Mouse (Mus musculus): Measurements from ENCODE around the gene Syt12. TPM values are rescaled to one million over a fixed set of nuclear protein-coding genes. Genes with fewer than 3 reads are reported as not detected.

The Syt12 gene
- 33.8 TPM for polyA plus RNA-seq (2015; fragmentation: Illumina TruSeq; extraction: RNeasy Lipid Tissue Mini Kit (QIAGEN cat#74804); ENCODE audit: low read depth, low replicate concordance)

GRCm38 (mm10) chr19:4477345-4478189 lies at the start of gene Syt12:
TSS of gene Syt12 (minus strand) at chr19:4477447.

DNA sequence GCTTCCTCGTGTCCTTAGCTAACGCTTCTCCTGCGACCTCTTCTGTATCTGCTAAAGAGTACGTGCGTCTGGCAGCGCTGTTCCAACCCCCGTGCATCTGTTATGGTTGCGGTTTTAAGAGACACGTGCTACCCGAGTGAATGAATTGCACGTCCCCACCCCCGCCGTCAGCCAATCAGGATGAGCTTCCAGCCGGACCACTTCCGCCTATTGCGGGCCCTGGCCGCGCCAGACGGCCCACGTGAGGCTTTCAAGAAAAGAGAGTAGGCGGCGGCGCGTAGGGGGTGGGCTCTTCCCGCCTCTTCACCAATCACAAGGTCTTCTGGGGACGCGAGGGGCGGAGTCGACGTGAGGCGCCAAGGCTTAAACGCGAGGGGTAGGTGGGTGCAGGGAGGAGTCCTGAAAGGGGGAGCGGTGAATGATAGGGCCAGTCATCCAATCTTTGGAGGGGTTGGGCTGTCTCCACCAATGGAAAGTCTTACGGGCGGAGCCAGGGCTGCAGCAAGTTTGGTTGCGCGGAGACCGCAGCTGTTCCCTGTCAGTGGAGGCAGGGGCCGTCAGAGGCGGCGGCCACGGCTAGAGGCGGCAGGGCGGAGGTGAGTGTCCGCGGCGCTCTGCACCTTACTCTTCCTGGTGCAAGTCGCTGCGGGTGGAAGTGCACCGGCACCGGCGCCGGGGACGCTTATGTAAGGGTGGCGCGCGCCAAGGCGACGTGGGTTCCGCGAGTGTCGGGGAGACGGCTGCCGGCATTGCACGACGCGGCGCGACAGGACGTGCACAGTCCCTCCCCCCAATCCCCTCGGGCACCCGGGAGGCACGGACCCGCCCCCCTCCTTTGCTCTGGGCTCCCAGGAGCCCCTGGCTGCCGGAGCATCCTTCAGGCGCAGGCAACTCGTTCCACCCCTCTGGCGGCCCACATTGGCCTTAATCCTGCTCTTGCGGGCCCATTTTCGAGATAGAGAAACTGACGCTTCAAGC lies 33.0 kb upstream of the Syt12 start, which contains the start of gene Pcx:
Gene Pcx (plus strand): TSS at position 487 of the 978 bp plus-strand sequence.

GRCm38 (mm10) chr19:4498062-4498933 lies 21.1 kb upstream of the Syt12 start, which contains the start of gene 2010003K11Rik:
TSS of gene 2010003K11Rik (minus strand) at chr19:4498583.

GRCm38 (mm10) chr19:4439161-4439801 lies 38.0 kb downstream of the Syt12 start, which contains the start of gene Rhod:
TSS of gene Rhod (minus strand) at chr19:4439432.

DNA sequence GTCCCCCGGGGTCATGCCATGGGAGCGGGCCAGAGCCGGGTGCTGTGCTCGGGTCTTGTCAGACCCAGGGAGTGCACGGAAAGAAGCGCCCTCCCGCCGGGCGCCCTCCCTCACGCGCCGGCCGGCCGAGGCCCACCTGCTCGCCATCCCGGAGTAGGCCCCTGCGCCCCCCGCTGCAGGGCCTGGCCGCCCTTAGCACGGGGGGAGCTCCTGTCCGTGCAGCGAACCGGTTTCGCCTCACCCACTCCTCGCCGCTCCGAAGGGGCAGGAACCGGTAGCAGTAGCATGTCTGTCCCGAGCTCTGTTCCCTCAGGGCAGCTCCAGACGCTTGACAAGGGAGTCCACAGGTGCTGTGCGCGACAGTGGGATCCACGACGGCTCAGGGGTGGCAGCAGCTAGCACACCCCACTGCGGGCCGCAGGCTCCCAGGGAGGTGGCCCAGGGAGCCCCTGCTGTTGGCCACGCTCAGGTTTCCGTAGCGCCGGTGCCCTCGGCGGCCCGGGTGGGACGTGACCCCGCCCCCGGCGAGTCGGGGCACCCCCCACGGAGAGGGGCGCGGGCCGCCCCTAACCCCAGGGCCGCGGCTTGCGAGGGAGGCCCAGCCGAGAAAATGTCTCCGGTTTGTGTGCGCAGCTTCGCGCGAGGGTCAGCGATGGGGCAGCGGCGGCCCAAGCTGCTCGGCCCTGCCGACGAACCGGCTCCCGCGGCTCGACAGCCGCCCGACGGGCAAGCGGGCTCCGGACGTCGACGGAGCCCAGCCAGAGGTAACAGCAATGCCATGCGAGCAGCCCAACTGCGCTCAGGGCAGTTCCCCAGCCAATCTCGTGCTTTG lies 79.2 kb downstream of the Syt12 start, which contains the start of gene Kdm2a:
Gene Kdm2a (minus strand): TSS at position 488 of the 832 bp plus-strand sequence.

Other genes with a start within 250 kb of the Syt12 start
- gene Pold4, start 245.5 kb downstream of the Syt12 start, polyA plus RNA-seq (2015; fragmentation: Illumina TruSeq; extraction: RNeasy Lipid Tissue Mini Kit (QIAGEN cat#74804); ENCODE audit: low read depth, low replicate concordance), result 29.6 TPM
- 58.5 TPM for gene Ssh3, start 208.3 kb downstream of the Syt12 start, polyA plus RNA-seq (2015; fragmentation: Illumina TruSeq; extraction: RNeasy Lipid Tissue Mini Kit (QIAGEN cat#74804); ENCODE audit: low read depth, low replicate concordance)
- 55.6 TPM for gene Ankrd13d, start 194.3 kb downstream of the Syt12 start, polyA plus RNA-seq (2015; fragmentation: Illumina TruSeq; extraction: RNeasy Lipid Tissue Mini Kit (QIAGEN cat#74804); ENCODE audit: low read depth, low replicate concordance)
- gene Grk2, start 171.2 kb downstream of the Syt12 start, polyA plus RNA-seq (2015; fragmentation: Illumina TruSeq; extraction: RNeasy Lipid Tissue Mini Kit (QIAGEN cat#74804); ENCODE audit: low read depth, low replicate concordance), result 184 TPM
- 41.1 TPM for gene Kdm2a, start 79.2 kb downstream of the Syt12 start, polyA plus RNA-seq (2015; fragmentation: Illumina TruSeq; extraction: RNeasy Lipid Tissue Mini Kit (QIAGEN cat#74804); ENCODE audit: low read depth, low replicate concordance)
- 1.6 TPM for gene Rhod, start 38.0 kb downstream of the Syt12 start, polyA plus RNA-seq (2015; fragmentation: Illumina TruSeq; extraction: RNeasy Lipid Tissue Mini Kit (QIAGEN cat#74804); ENCODE audit: low read depth, low replicate concordance)
- not detected for gene 2010003K11Rik, start 21.1 kb upstream of the Syt12 start, polyA plus RNA-seq (2015; fragmentation: Illumina TruSeq; extraction: RNeasy Lipid Tissue Mini Kit (QIAGEN cat#74804); ENCODE audit: low read depth, low replicate concordance)
- 46.9 TPM for gene Pcx, start 33.0 kb upstream of the Syt12 start, polyA plus RNA-seq (2015; fragmentation: Illumina TruSeq; extraction: RNeasy Lipid Tissue Mini Kit (QIAGEN cat#74804); ENCODE audit: low read depth, low replicate concordance)
- 21.6 TPM for gene Lrfn4, start 138.2 kb upstream of the Syt12 start, polyA plus RNA-seq (2015; fragmentation: Illumina TruSeq; extraction: RNeasy Lipid Tissue Mini Kit (QIAGEN cat#74804); ENCODE audit: low read depth, low replicate concordance)
- gene Rce1, start 148.2 kb upstream of the Syt12 start, polyA plus RNA-seq (2015; fragmentation: Illumina TruSeq; extraction: RNeasy Lipid Tissue Mini Kit (QIAGEN cat#74804); ENCODE audit: low read depth, low replicate concordance), result 33.2 TPM
- 2.2 TPM for gene Gm960, start 221.2 kb upstream of the Syt12 start, polyA plus RNA-seq (2015; fragmentation: Illumina TruSeq; extraction: RNeasy Lipid Tissue Mini Kit (QIAGEN cat#74804); ENCODE audit: low read depth, low replicate concordance)
- gene Sptbn2, start 233.7 kb upstream of the Syt12 start, polyA plus RNA-seq (2015; fragmentation: Illumina TruSeq; extraction: RNeasy Lipid Tissue Mini Kit (QIAGEN cat#74804); ENCODE audit: low read depth, low replicate concordance), result 238 TPM

Measured in brain, adult 10 weeks (tissue).